Mouse (Mus musculus) lung, postnatal 0 days (tissue): ENCODE data around the gene Slc26a8. TPM values are rescaled to one million over a fixed set of nuclear protein-coding genes. Genes with fewer than 3 reads are reported as not detected.
"Not testable (repeated sequence)": the region's sequence is repeated elsewhere in the genome, so short reads cannot be mapped to it uniquely, and the experiment has no call there.

ENCODE experiments used
- ATAC-seq: fragments of 200-750 bp; cut with Nextera tagmentation; 2 replicates; pipeline ENCODE4 v1.8.0; 2017; ENCODE audit warnings: moderate library complexity
- DNase-seq: peaks from one replicate; pipeline ENCODE4 v3.0.0-alpha.2; 2016; ENCODE audit warnings: low spot score
- H3K27ac ChIP-seq: fragments of 300-500 bp; sonication (generic); 2 replicates; pipeline ENCODE4 v1.5.1; 2014; ENCODE audit warnings: antibody characterized with exemption, mild to moderate bottlenecking, low read length, mixed read lengths
- H3K27me3 ChIP-seq: fragments of 300-500 bp; sonication (generic); replicated peaks from 2 replicates; pipeline ENCODE4 v1.6.1; 2014; ENCODE audit warnings: low read length, mixed read lengths; ENCODE audit not compliant: insufficient read depth
- H3K36me3 ChIP-seq: fragments of 300-500 bp; sonication (generic); 2 replicates; pipeline ENCODE4 v1.6.1; 2014; ENCODE audit warnings: low read length, mixed read lengths; ENCODE audit not compliant: insufficient read depth
- H3K4me1 ChIP-seq: fragments of 300-500 bp; sonication (generic); 2 replicates; pipeline ENCODE4 v1.6.1; 2014; ENCODE audit warnings: antibody characterized with exemption, low read depth, low read length, mixed read lengths; ENCODE audit not compliant: insufficient read depth
- H3K4me2 ChIP-seq: fragments of 300-500 bp; sonication (generic); replicated peaks from 2 replicates; pipeline ENCODE4 v1.6.1; 2014; ENCODE audit warnings: low read depth, mild to moderate bottlenecking, low read length, moderate library complexity, mixed read lengths
- H3K4me3 ChIP-seq: fragments of 300-500 bp; sonication (generic); 2 replicates; pipeline ENCODE4 v1.5.1; 2014; ENCODE audit warnings: low read depth, low read length
- H3K9ac ChIP-seq: fragments of 300-500 bp; sonication (generic); replicated peaks from 2 replicates; pipeline ENCODE4 v1.6.1; 2014; ENCODE audit warnings: low read depth, mild to moderate bottlenecking
- H3K9me3 ChIP-seq: fragments of 300-500 bp; sonication (generic); 2 replicates; pipeline ENCODE4 v1.6.1; 2016; ENCODE audit warnings: low read length, mixed read lengths
- CTCF ChIP-seq: IDR thresholded peaks from 2 replicates; pipeline ENCODE4 v1.5.1; 2016; ENCODE audit warnings: antibody characterized with exemption, mild to moderate bottlenecking
- EP300 ChIP-seq: IDR thresholded peaks from 2 replicates; pipeline ENCODE4 v1.6.1; 2016; ENCODE audit warnings: antibody characterized with exemption, mild to moderate bottlenecking, control low read depth
- WGBS: fragments of 180-500 bp; shearing (Covaris S2); extraction: QIAGEN DNeasy Blood & Tissue Kit; methylation state at CpG from one replicate; pipeline ENCODE4 v1.1.7; 2014; 5-methylcytosine and 5-hydroxymethylcytosine counted together
- polyA plus RNA-seq: library from polyadenylated mRNA; unstranded; fragments of >200 nt; fragmentation: Nextera tagmentation; extraction: Ambion mirVana; gene quantifications from 2 replicates; pipeline ENCODE4 v1.2.1, GENCODE M21; 2015

Slc26a8 gene
- 0.60 and 0.68 TPM in 2 replicates for polyA plus RNA-seq

GRCm38 (mm10) chr17:28689586-28690283, at the start of gene Slc26a8:
TSS of gene Slc26a8 (minus strand) at chr17:28690233.
- H3K4me3 ChIP-seq, result peak within 1 kb of the TSS; percentile 96
- H3K4me1 ChIP-seq, result peaks cover 10% of the 10 kb centered on the region
- peak within 1 kb of the TSS; percentile 58 for H3K4me2 ChIP-seq
- H3K9me3 ChIP-seq, result no peaks in the 10 kb centered on the region
- TF ChIP-seq EP300 (no peak), CTCF (no peak)
- no peaks in the 10 kb centered on the region for H3K27me3 ChIP-seq
- H3K27ac ChIP-seq, result peak within 1 kb of the TSS; percentile 96
- DNase-seq, result peak; percentile 24
- ATAC-seq, result no peak
- no peak within 1 kb of the TSS for H3K9ac ChIP-seq
- 11% methylated on average over 39 of the region's 40 CpGs for WGBS
- H3K36me3 ChIP-seq, result no peaks in the 10 kb centered on the region

- H3K36me3 ChIP-seq, result peaks cover 45% of the 10 kb centered on the region
- no peak overlapping the region for H3K27ac ChIP-seq
- TF ChIP-seq EP300 (no peak), CTCF (no peak)
Measured at GRCm38 (mm10) chr17:28739244-28739643, 49.2 kb upstream of the Slc26a8 start.

GRCm38 (mm10) chr17:28737973-28738372, 47.9 kb upstream of the Slc26a8 start:
- 74% methylated on average over 4 of the region's 4 CpGs for WGBS
- no peak overlapping the region for H3K27ac ChIP-seq
- no peak for TF ChIP-seq CTCF
- TF ChIP-seq EP300, result no peak
- no peaks in the 10 kb centered on the region for H3K27me3 ChIP-seq
- H3K4me1 ChIP-seq, result no peaks in the 10 kb centered on the region
- H3K9ac ChIP-seq, result no peak overlapping the region
- no peak overlapping the region for H3K4me2 ChIP-seq
- peaks cover 37% of the 10 kb centered on the region for H3K36me3 ChIP-seq
- ATAC-seq, result no peak
- no peaks in the 10 kb centered on the region for H3K9me3 ChIP-seq
- DNase-seq, result no peak
- H3K4me3 ChIP-seq, result no peak overlapping the region

More at GRCm38 (mm10) chr17:28739244-28739643, 49.2 kb upstream of the Slc26a8 start:
- no peak for ATAC-seq
- H3K4me3 ChIP-seq, result no peak overlapping the region
- H3K4me2 ChIP-seq, result no peak overlapping the region
- no peak overlapping the region for H3K9ac ChIP-seq
- no peaks in the 10 kb centered on the region for H3K4me1 ChIP-seq
- H3K9me3 ChIP-seq, result no peaks in the 10 kb centered on the region
- WGBS, result 93% methylated on average over 6 of the region's 6 CpGs
- H3K27me3 ChIP-seq, result no peaks in the 10 kb centered on the region
- no peak for DNase-seq

GRCm38 (mm10) chr17:28736486-28736885, 46.5 kb upstream of the Slc26a8 start:
- TF ChIP-seq EP300, result no peak
- no peak for TF ChIP-seq CTCF

GRCm38 (mm10) chr17:28735317-28736105, 45.5 kb upstream of the Slc26a8 start:
- no peak for ATAC-seq

More at GRCm38 (mm10) chr17:28736486-28736885, 46.5 kb upstream of the Slc26a8 start:
- DNase-seq, result no peak
- Histone ChIP-seq H3K9ac (no peak overlapping the region), H3K27ac (no peak overlapping the region), H3K27me3 (no peaks in the 10 kb centered on the region), H3K4me2 (no peak overlapping the region), H3K4me3 (no peak overlapping the region), H3K4me1 (no peaks in the 10 kb centered on the region), H3K36me3 (peaks cover 40% of the 10 kb centered on the region; the same call in 1 of the 2 replicates), H3K9me3 (no peaks in the 10 kb centered on the region)
- ATAC-seq, result 0 out of 2 replicates have a peak, but pooled peaks have one; percentile 17
- 70% methylated on average over 4 of the region's 4 CpGs for WGBS

GRCm38 (mm10) chr17:28727511-28727910, 37.5 kb upstream of the Slc26a8 start:
- WGBS, result 88% methylated on average over 11 of the region's 11 CpGs
- not testable (repeated sequence) for H3K27me3 ChIP-seq, H3K4me3 ChIP-seq, H3K27ac ChIP-seq, H3K9me3 ChIP-seq, ATAC-seq, H3K4me2 ChIP-seq, H3K9ac ChIP-seq, DNase-seq, H3K4me1 ChIP-seq
- H3K36me3 ChIP-seq, result peaks cover 41% of the 10 kb centered on the region; the same call in 1 of the 2 replicates

More at GRCm38 (mm10) chr17:28735317-28736105, 45.5 kb upstream of the Slc26a8 start:
- Histone ChIP-seq H3K9me3 (no peaks in the 10 kb centered on the region), H3K9ac (no peak overlapping the region), H3K4me1 (no peaks in the 10 kb centered on the region), H3K27me3 (no peaks in the 10 kb centered on the region), H3K27ac (no peak overlapping the region), H3K4me3 (no peak overlapping the region), H3K36me3 (peaks cover 49% of the 10 kb centered on the region; the same call in 1 of the 2 replicates), H3K4me2 (no peak overlapping the region)
- no peak for DNase-seq
- 68% methylated on average over 6 of the region's 6 CpGs for WGBS
- TF ChIP-seq EP300 (no peak), CTCF (no peak)
